Mouse (Mus musculus) heart, postnatal 10 days (tissue): ENCODE measurements around the gene Fam49a. TPM values are rescaled to one million over a fixed set of nuclear protein-coding genes. Genes with fewer than 3 reads are reported as not detected.
A peak's percentile ranks its signal among the peaks of the same experiment; 100 is the strongest.

Source experiments
- DNase-seq, 2 experiments: peaks; one replicate each; pipeline ENCODE4 v3.0.0; 2021
- intact Hi-C: fragments of 180-260 bp; cut with DNase I; formaldehyde crosslinking; loops from one replicate; pipeline ENCODE4 v1.15.1; 2025
- total RNA-seq, 2 experiments: library from RNA; stranded (reverse); gene quantifications; 2 replicates each; pipeline ENCODE4 v1.2.3; 2021

Gene Fam49a
- total RNA-seq, 2 experiments from 2014 or later: 14.7 to 15.6 TPM

- DNase-seq: no peak
- intact Hi-C loops: no loop called here
Observed at GRCm38 (mm10) chr12:12351816-12352552, 90.0 kb downstream of the Fam49a start.

DNA sequence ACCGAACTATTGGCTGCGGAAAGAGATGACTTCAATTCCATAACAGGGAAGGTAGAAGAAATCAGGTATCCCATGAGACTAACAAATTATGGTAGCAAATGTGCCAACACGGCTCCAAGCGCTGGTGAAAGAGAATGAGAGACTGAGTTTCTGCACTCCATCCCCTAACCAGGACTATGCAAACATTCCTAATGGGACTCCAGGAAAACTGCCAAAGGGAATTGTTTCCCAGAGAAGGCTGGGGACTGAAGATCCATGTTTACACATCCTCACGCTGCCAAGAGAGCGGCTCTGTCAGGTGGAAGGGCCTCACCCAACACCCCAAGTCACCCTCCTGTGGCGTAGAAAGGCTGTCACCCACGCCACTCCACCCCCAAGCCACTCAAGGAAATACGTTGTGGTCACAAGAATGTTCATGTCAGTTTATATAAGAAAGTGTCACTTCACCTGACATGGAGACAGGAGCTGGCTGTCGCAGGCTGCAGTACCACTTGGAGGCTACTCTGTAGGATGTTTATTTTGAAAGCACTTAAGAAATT, 92.2 kb downstream of the Fam49a start:
- DNase-seq: no peak
- intact Hi-C loops: no loop called here

DNA sequence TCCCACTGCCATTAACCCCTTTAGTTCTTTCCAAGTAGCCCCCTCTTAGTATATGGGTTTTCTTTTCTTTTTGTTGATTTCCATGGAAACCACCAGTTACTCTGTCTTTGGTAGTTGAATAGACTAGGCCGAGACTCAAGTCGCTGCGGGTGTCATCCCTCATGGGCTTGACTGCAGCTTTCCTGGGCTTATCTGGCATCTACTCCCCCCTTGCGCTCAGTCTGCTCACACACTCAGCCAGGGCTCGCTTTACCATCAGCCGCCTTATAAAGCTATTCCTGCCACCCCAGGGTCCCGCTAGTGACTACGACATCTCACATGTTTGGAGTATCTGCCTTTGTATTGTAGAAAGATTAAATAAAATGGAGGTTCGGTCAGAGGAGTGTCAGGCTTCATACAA, 94.1 kb downstream of the Fam49a start:
- intact Hi-C loops: no loop called here
- no peak for DNase-seq

- DNase-seq: peak; percentile 32 to 53
- intact Hi-C loops: no loop called here
Observed at GRCm38 (mm10) chr12:12356463-12356862, 94.5 kb downstream of the Fam49a start.

GRCm38 (mm10) chr12:12356946-12357345, 95.0 kb downstream of the Fam49a start:
- intact Hi-C loops: no loop called here
- no peak for DNase-seq

DNA sequence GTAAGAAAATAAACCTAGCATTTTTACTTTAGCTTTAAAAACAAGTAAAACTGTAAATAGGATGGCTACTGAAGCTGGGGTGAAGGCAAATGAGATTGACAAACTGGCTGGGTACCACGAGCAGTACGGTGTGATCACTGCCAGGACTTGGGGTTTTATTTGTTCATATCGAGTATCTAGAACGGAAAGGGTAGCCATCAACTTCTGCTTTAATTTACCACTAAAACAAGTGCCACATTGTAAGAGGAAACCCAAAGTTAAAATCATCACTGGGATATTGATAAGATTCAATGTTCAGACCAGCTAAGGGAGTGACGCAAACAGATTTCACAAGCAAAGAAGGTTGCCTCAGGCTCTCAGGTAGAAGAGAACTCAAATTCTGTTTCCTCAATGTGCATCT, 98.0 kb downstream of the Fam49a start:
- intact Hi-C loops: no loop called here
- DNase-seq: no peak

- DNase-seq: no peak
- intact Hi-C loops: no loop called here
Observed at GRCm38 (mm10) chr12:12362371-12362770, 100.4 kb downstream of the Fam49a start.

DNA sequence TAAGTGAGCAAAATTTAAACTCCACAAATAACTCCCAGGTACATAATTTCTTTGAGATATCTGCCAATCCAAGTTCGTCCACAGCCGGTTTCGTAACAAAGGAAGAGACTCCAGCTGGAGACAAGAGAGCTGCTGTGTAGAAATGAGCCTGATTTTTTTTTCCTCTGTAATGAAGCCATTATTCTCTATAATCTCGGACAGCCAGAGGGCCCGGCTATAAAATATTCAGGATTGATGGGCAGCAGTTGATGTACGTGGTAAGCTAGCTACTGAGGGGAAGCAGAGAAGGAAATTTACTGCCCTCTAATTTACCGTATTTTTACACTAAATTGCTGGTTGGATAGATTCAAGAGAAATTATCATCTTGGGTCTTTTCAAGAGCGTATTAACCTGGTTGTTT, 102.3 kb downstream of the Fam49a start:
- intact Hi-C loops: no loop called here
- no peak for DNase-seq

DNA sequence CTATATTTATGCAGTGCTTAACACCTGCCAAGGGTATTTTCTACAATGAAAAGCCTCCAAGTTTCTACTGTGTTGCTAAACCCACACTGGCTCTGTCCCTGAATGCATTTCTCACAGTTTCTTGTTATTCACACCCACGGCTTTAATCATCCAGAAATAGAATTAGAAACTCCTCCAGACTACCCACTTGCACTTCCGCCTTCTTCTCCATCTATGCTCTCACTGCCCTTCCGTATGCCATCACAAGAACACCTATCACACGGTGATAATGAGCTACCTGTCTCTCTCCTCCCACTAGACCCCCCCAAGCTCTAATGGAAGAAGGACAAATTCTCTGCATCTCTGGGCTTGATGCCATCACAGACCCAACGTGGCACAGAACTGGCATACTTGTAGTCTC, 105.5 kb downstream of the Fam49a start:
- intact Hi-C loops: no loop called here
- DNase-seq: no peak

DNA sequence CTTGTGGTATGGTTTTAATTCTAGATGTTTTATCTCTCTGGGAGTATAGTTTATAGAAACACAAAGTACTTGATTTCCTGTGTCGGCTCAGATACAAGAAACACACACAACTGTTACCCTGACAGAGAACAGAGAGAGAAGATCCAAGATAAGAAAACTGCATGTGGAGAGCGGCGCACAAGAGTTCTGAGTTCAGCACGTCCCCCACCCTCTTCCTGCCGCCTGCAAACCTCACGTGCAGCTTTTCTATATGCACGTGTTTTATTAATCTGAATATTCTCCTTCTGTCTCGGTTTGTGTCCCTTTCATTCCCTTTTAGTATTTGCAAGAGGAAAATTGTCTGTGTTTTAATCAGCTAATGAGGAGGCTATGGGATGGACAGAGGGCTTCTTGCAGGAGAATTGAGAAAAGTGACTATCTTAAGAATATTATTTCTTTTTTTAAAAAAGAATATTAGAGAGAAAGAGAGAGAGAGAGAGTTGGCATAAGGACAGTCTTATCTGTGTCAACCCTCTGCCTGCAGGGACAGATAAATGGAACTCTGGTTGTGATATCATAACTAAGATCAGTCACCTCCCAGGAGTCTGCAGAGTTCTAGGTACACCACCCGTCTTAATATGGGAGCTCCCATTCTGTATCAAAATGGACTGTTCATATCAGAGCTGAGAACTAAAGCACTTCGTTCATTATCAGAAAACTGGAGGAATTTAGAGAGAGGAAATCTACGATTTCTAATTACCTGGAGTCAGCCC, 111.3 kb downstream of the Fam49a start:
- intact Hi-C loops: no loop called here
- DNase-seq: no peak

DNA sequence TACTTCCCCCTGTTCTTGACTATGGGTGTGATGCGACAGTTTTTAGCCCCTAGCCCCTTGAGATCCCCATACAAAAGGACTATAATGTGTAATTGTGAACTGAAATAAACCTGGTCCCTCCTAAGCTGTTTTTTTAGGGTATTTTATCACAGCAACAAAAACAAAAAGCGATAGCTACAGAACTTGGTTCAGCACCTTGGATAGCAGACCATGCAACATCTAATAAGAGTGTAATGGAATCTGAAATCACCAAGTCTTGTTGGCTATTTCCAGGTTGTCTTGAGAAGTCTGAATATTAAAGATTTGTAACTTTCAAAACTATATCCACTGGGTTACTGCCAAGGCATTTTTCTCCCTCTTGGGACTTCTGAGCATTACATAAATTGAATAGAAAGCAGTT, 117.1 kb downstream of the Fam49a start:
- intact Hi-C loops: no loop called here
- peak in 1 of 2 experiments; percentile 17 for DNase-seq

GRCm38 (mm10) chr12:12389271-12389670, 127.3 kb downstream of the Fam49a start:
- intact Hi-C loops: no loop called here

DNA sequence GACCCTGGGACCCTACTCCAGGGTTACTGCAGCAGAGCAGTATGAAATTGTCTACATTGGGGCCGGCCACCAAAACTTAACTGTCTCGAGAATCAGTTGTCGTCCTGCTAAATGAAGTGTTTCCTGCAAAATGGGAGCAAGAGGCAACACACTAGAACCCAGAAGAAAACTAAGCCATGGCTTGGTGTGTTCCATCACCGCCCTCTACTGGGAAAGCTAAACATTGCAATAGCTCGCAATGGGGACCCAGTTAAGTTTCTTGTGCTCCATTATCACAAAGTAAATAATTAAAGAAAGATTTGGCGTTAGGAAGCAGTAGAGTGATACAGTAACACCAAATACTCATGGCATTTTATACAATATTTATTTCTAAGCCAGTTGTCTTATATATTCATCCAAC, 134.3 kb downstream of the Fam49a start:
- intact Hi-C loops: loop anchor here (1.0 to 2.0 kb wide), 2 partner anchors 73 to 219 kb away; no protein-coding TSS in a partner anchor
- DNase-seq: peak; percentile 53 to 67

More at GRCm38 (mm10) chr12:12389271-12389670, 127.3 kb downstream of the Fam49a start:
- no peak for DNase-seq

DNA sequence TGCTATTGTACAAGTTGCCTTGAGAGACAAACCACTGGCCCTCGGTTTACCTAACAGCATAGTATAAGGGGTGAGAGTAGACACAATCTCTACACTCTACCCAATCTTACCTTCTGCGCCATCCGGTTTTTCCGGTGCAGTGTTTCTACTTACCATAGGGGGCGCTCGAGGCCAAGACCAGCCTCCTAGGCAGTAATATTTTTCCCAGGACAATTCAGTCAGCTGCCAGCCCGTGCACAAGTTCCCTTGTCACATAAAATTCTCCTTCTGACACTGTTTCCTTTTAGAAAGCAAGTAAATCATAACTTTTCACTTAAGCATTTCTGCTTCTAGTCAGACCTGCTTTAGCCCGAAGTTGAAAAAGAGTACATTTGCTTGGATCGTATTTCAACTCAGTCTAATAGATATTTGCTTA, 139.1 kb downstream of the Fam49a start:
- peak; percentile 82 to 87 for DNase-seq
- intact Hi-C loops: no loop called here

GRCm38 (mm10) chr12:12401504-12401903, 139.6 kb downstream of the Fam49a start:
- DNase-seq: peak; percentile 28 to 63
- intact Hi-C loops: no loop called here

DNA sequence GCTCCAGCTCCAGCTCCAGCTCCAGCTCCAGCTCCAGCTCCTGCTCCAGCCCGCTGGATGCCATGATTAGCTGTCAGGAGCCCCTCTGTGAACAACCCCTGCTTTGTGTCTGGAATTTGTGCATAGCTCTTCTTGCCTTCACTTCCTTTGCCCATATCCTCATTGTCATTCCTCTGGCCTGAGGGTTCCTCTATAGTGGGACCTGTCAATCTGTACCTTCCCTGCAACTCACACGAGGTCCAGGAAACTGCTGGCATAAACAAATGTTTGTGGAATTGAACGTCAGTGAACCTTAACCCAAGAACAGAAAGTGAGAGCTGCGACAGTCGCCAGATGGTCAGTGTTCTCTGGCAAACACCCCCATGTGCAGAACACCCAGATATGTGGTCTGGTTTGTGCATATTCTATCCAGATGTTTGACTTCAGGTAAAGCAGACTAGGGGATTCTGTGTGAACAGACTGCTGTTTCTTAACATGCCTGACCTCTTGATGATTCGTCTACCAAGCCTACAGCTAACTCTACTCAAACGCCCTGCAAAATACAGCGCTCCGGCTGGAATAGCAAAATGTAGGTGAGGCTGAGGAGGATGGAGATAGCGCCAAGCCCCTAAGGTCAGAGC, 143.7 kb downstream of the Fam49a start:
- DNase-seq: no peak
- intact Hi-C loops: no loop called here

- intact Hi-C loops: no loop called here
- DNase-seq: no peak
Observed at GRCm38 (mm10) chr12:12409044-12409443, 147.1 kb downstream of the Fam49a start.

DNA sequence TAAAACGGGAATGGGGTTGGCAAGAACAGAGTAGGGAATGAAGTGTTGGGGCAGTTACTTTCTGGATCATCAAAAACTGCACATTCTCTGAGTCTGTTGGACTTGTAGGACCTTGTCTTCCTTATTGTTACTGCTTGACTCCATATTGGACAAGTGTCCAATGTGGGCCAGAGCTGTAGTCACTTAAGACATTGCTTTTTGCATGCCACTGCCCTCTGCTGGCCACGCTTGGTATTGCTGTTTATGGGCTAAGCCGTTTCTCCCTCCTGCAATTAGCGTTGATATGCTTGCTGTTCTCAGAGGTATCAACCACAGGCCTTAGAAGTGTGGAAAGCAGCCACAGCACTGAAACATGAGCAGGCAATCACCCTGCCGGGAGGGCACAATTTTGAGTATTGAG, 150.7 kb downstream of the Fam49a start:
- intact Hi-C loops: loop anchor here (1.0 kb wide), 1 partner anchor 89 kb away; no protein-coding TSS in a partner anchor

DNA sequence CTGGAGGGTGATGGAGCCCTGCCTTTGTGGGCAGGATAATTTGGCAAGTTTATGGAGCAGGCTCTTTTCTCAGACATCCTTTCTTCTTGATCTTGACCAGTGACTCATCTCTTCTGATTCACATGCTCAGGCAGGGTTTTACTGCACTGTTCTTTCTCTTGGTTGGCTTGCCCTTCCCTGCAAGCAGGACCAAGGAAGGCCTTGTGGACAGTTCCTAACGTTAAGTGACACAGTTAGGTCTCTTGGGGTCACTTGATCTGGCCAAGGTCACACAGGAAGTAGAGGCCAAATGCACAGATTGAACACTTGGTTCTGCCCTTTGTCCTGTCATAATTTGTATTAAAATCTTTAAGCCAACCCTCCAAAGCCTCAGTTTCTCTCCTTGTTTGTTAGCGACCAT, 158.5 kb downstream of the Fam49a start:
- DNase-seq: no peak
- intact Hi-C loops: loop anchor here (1.0 to 10.0 kb wide), 4 partner anchors 202 to 795 kb away; no protein-coding TSS in a partner anchor

More for the DNA sequence above, 150.7 kb downstream of the Fam49a start:
- DNase-seq: peak; percentile 82 to 91

GRCm38 (mm10) chr12:12420841-12421579, 159.1 kb downstream of the Fam49a start:
- intact Hi-C loops: loop anchor here (1.0 to 10.0 kb wide), 5 partner anchors 202 to 794 kb away; no protein-coding TSS in a partner anchor

More at GRCm38 (mm10) chr12:12420841-12421579, 159.1 kb downstream of the Fam49a start:
- peak; percentile 91 for DNase-seq
